Mouse (Mus musculus) ES-E14 (cell line): ENCODE results near the gene Grb2. TPM values are rescaled to one million over a fixed set of nuclear protein-coding genes. Genes with fewer than 3 reads are reported as not detected.

Source experiments
- DNase-seq: peaks from one replicate; pipeline ENCODE4 v3.0.0-alpha.2; 2013; ENCODE audit warnings: low read depth, low spot score
- H3K27ac ChIP-seq: 2 replicates; pipeline ENCODE4 v1.5.1; 2012; ENCODE audit warnings: low read depth, mild to moderate bottlenecking, low read length, moderate library complexity, mixed read lengths; ENCODE audit not compliant: poor library complexity, insufficient read depth, severe bottlenecking
- H3K36me3 ChIP-seq: 2 replicates; pipeline ENCODE4 v1.6.1; 2012; ENCODE audit warnings: mild to moderate bottlenecking, low read length, moderate library complexity, mixed read lengths; ENCODE audit not compliant: control insufficient read depth, poor library complexity, insufficient read depth, severe bottlenecking
- H3K4me1 ChIP-seq, 2 experiments: fragments of 150-350 bp in 1 of 2; sonication (generic) in 1 of 2; 2 replicates each; pipeline ENCODE4 v1.6.1; 2012; ENCODE audit warnings: low read length in 2 of 2, mild to moderate bottlenecking in 1 of 2, mixed read lengths in 1 of 2; ENCODE audit not compliant: control insufficient read depth in 2 of 2, insufficient read depth in 2 of 2, poor library complexity in 1 of 2
- H3K4me3 ChIP-seq, 2 experiments: fragments of 150-350 bp in 1 of 2; sonication (generic) in 1 of 2; 2 replicates each; pipeline ENCODE4 v1.5.1; 2012; ENCODE audit warnings: low read length in 2 of 2, low read depth in 1 of 2, mild to moderate bottlenecking in 1 of 2, mixed read lengths in 1 of 2; ENCODE audit not compliant: insufficient read depth in 1 of 2, poor library complexity in 1 of 2, severe bottlenecking in 1 of 2
- H3K9ac ChIP-seq: 2 replicates; pipeline ENCODE4 v1.6.1; 2012; ENCODE audit warnings: low read depth, mild to moderate bottlenecking, low read length, mixed read lengths; ENCODE audit not compliant: poor library complexity, insufficient read depth, severe bottlenecking
- H3K9me3 ChIP-seq: fragments of 150-350 bp; sonication (generic); 2 replicates; pipeline ENCODE4 v1.6.1; 2012; ENCODE audit warnings: low read depth, mild to moderate bottlenecking, low read length; ENCODE audit not compliant: control insufficient read depth, insufficient read depth
- CHD2 ChIP-seq: IDR thresholded peaks from 2 replicates; pipeline ENCODE4 v1.6.1; 2014; ENCODE audit warnings: mild to moderate bottlenecking, low read depth, low read length, inconsistent platforms
- HCFC1 ChIP-seq: IDR thresholded peaks from 2 replicates; pipeline ENCODE4 v1.6.1; 2012; ENCODE audit warnings: low read length, inconsistent platforms, borderline replicate concordance; ENCODE audit not compliant: insufficient read depth
- MAFK ChIP-seq: IDR thresholded peaks from 2 replicates; pipeline ENCODE4 v1.6.1; 2014; ENCODE audit warnings: mild to moderate bottlenecking, low read depth, low read length, inconsistent platforms; ENCODE audit not compliant: insufficient read depth
- ZC3H11A ChIP-seq: IDR thresholded peaks from 2 replicates; pipeline ENCODE4 v1.6.1; 2012; ENCODE audit warnings: low read depth, mild to moderate bottlenecking, inconsistent platforms, low read length, borderline replicate concordance
- ZNF384 ChIP-seq: IDR thresholded peaks from 2 replicates; pipeline ENCODE4 v1.6.1; 2012; ENCODE audit warnings: low read depth, low read length, inconsistent platforms
- in situ Hi-C, 2 experiments: fragments of 600-800 bp; cut with MboI; formaldehyde crosslinking; loops; one replicate each; pipeline ENCODE4 v1.15.1; 2025; ENCODE audit warnings: low sequenced_read_pairs in 2 of 2, inconsistent platforms in 1 of 2; ENCODE audit not compliant: unreplicated experiment in 2 of 2
- total RNA-seq: library from RNA; depleted of rRNA; stranded (reverse); fragments of 300-350 nt; gene quantifications from 2 replicates; pipeline ENCODE4 v1.2.3, GENCODE M21; 2012

The Grb2 gene
- total RNA-seq, 1 experiment: 24.4 TPM

DNA sequence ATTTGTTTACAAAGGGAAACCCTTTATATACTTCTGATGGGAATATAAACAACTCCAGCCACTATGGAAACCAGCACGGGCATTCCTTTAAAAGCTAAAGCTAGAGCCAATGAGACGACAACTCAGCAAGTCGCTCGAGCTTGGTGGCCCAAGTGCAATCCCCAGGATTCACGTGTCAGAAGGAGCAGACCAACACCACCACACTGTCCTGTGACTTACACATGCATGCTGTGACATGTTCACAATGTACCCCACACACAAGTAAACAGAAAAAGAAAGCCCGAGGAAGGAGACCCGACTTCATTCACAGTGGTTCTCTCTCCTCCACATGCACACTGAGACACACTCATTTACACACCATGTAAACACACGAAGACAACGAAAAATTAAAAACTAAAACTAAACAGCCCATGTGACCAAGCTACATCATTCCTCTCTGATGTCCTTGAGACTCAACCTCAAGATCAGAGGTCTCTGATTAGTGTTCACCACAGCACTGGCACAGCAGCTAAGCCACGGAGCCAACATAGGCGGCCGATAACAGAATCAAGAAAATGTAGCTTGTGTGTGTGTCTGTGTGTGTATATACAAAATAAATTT is 14.3 kb downstream of the Grb2 start:
- in situ Hi-C loops: no loop called here
- H3K4me3 ChIP-seq: no peak overlapping the region
- no peak overlapping the region for H3K27ac ChIP-seq
- H3K9ac ChIP-seq: no peak overlapping the region
- DNase-seq: no peak
- peaks cover 5% of the 10 kb centered on the region; the same call in 1 of the 2 replicates for H3K36me3 ChIP-seq
- TF ChIP-seq MAFK (no peak), CHD2 (no peak), ZC3H11A (no peak), ZNF384 (no peak), HCFC1 (no peak)
- H3K4me1 ChIP-seq: peaks cover 2 to 3% of the 10 kb centered on the region in 2 experiments; a peak in 2 of 4 replicates
- no peaks in the 10 kb centered on the region for H3K9me3 ChIP-seq

DNA sequence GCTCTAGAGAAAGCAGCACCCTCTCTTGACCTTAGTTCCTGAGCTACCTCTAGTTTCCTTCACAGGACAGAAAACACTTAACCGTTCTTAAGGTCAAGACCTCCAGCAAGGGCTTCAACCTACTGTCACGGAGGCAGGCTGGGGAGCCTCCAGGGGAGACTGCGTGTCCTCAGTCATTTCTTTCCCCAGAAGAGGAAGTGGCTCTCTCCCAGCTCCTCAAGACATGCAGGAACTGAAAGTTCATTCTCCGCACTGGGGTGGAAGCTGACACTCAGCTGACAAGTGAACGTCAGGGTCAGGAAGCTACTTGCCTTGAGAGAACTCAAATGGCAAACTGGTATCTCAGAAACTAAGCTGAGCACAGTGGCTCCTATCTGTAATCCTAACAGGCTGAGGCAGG is 15.6 kb downstream of the Grb2 start:
- no peak for TF ChIP-seq ZC3H11A
- TF ChIP-seq HCFC1: no peak
- no peak for TF ChIP-seq MAFK
- no peak for TF ChIP-seq ZNF384
- TF ChIP-seq CHD2: no peak
- in situ Hi-C loops: no loop called here
- Histone ChIP-seq H3K27ac (no peak overlapping the region), H3K9ac (no peak overlapping the region), H3K36me3 (no peaks in the 10 kb centered on the region; the same call in 1 of the 2 replicates), H3K9me3 (no peaks in the 10 kb centered on the region), H3K4me3 (no peak overlapping the region), H3K4me1 (peaks cover 2% of the 10 kb centered on the region in 2 experiments; a peak in 2 of 4 replicates)
- DNase-seq: no peak

- Histone ChIP-seq H3K27ac (no peak overlapping the region), H3K4me3 (no peak overlapping the region), H3K9ac (no peak overlapping the region), H3K36me3 (no peaks in the 10 kb centered on the region), H3K9me3 (no peaks in the 10 kb centered on the region), H3K4me1 (peaks cover 2% of the 10 kb centered on the region in 2 experiments; a peak in 2 of 4 replicates)
- no peak for DNase-seq
- in situ Hi-C loops: no loop called here
- no peak for TF ChIP-seq ZNF384
- no peak for TF ChIP-seq MAFK
- no peak for TF ChIP-seq ZC3H11A
- no peak for TF ChIP-seq HCFC1
- no peak for TF ChIP-seq CHD2
Measured at GRCm38 (mm10) chr11:115691976-115692375, 16.4 kb downstream of the Grb2 start.

- Histone ChIP-seq H3K36me3 (no peaks in the 10 kb centered on the region), H3K27ac (no peak overlapping the region), H3K4me3 (no peak overlapping the region), H3K9me3 (no peaks in the 10 kb centered on the region), H3K4me1 (peaks cover 2% of the 10 kb centered on the region in 2 experiments; a peak in 2 of 4 replicates), H3K9ac (no peak overlapping the region)
- no peak for DNase-seq
- in situ Hi-C loops: no loop called here
- TF ChIP-seq ZNF384 (no peak), MAFK (no peak), HCFC1 (no peak)
Measured at GRCm38 (mm10) chr11:115691511-115691910, 16.9 kb downstream of the Grb2 start.
